Mouse (Mus musculus) CH12.LX (cell line): ENCODE measurements around the gene Fcgr4. TPM values are rescaled to one million over a fixed set of nuclear protein-coding genes. Genes with fewer than 3 reads are reported as not detected.

Source experiments
- DNase-seq: peaks from one replicate; pipeline ENCODE4 v3.0.0-alpha.2; 2013; ENCODE audit errors: extremely low read depth
- H3K27ac ChIP-seq: 2 replicates; pipeline ENCODE4 v1.5.1; 2012; ENCODE audit warnings: low read depth, mild to moderate bottlenecking, control low read depth, moderate library complexity; ENCODE audit not compliant: insufficient read depth
- H3K27me3 ChIP-seq: replicated peaks from 2 replicates; pipeline ENCODE3; 2012; ENCODE audit warnings: inconsistent platforms
- H3K36me3 ChIP-seq, 2 experiments: replicated peaks in 1 of 2; 2 replicates each; pipeline versions ENCODE3 to v1.6.1; 2012; ENCODE audit warnings: inconsistent platforms in 1 of 2, low read length in 1 of 2, mild to moderate bottlenecking in 1 of 2, mixed read lengths in 1 of 2, moderate library complexity in 1 of 2; ENCODE audit not compliant: control insufficient read depth in 1 of 2, insufficient read depth in 1 of 2
- H3K4me1 ChIP-seq, 2 experiments: 2 replicates each; pipeline ENCODE4 v1.6.1; 2012; ENCODE audit warnings: inconsistent platforms in 1 of 2, moderate library complexity in 1 of 2; ENCODE audit not compliant: insufficient read depth in 2 of 2, control insufficient read depth in 1 of 2
- H3K4me2 ChIP-seq: 2 replicates; pipeline ENCODE4 v1.6.1; 2012; ENCODE audit warnings: low read depth, mild to moderate bottlenecking, control low read depth; ENCODE audit not compliant: poor library complexity, insufficient read depth, severe bottlenecking
- H3K4me3 ChIP-seq, 3 experiments: fragments of 150-350 bp in 1 of 3; sonication (generic) in 1 of 3; replicated peaks in 1 of 3; 2 replicates each; pipeline versions ENCODE3 to v1.5.1; 2011 to 2012; ENCODE audit warnings: low read depth in 2 of 3, low read length in 2 of 3, mild to moderate bottlenecking in 2 of 3, moderate library complexity in 2 of 3, control low read depth in 1 of 3, improper control_type of control experiment in 1 of 3, inconsistent platforms in 1 of 3, mixed read lengths in 1 of 3; ENCODE audit not compliant: poor library complexity in 1 of 3
- H3K79me2 ChIP-seq: replicated peaks from 2 replicates; pipeline ENCODE4 v1.6.1; 2012; ENCODE audit warnings: mild to moderate bottlenecking, moderate library complexity; ENCODE audit not compliant: control insufficient read depth, poor library complexity, insufficient read depth, severe bottlenecking; ENCODE audit errors: extremely low read depth
- H3K9ac ChIP-seq: 2 replicates; pipeline ENCODE4 v1.6.1; 2012; ENCODE audit warnings: low read depth, mild to moderate bottlenecking, control low read depth, moderate library complexity; ENCODE audit not compliant: insufficient read depth
- H3K9me3 ChIP-seq: replicated peaks from 2 replicates; pipeline ENCODE3; 2012; ENCODE audit warnings: low read length, inconsistent platforms, mixed read lengths
- BHLHE40 ChIP-seq: IDR thresholded peaks from 2 replicates; pipeline ENCODE4 v1.6.1; 2011; ENCODE audit warnings: mild to moderate bottlenecking, low read depth, low read length, improper control_type of control experiment
- CHD2 ChIP-seq: IDR thresholded peaks from 2 replicates; pipeline ENCODE4 v1.6.1; 2011; ENCODE audit warnings: low read length, improper control_type of control experiment
- E2F4 ChIP-seq: IDR thresholded peaks from 2 replicates; pipeline ENCODE4 v1.6.1; 2011; ENCODE audit warnings: low read depth, low read length, improper control_type of control experiment; ENCODE audit not compliant: insufficient replicate concordance
- ELF1 ChIP-seq: IDR thresholded peaks from 2 replicates; pipeline ENCODE4 v1.6.1; 2014; ENCODE audit warnings: low read depth, mild to moderate bottlenecking, inconsistent platforms, low read length, improper control_type of control experiment
- ETS1 ChIP-seq: conservative IDR thresholded peaks from 2 replicates; pipeline ENCODE4 v1.6.1; 2012; ENCODE audit warnings: low read depth, mild to moderate bottlenecking, inconsistent platforms, low read length, improper control_type of control experiment, moderate library complexity
- HCFC1 ChIP-seq: IDR thresholded peaks from 2 replicates; pipeline ENCODE4 v1.6.1; 2012; ENCODE audit warnings: low read depth, mild to moderate bottlenecking, inconsistent platforms, low read length, improper control_type of control experiment
- JUN ChIP-seq: IDR thresholded peaks from 2 replicates; pipeline ENCODE4 v1.6.1; 2011; ENCODE audit warnings: low read depth, mild to moderate bottlenecking, low read length, improper control_type of control experiment, moderate library complexity; ENCODE audit not compliant: insufficient read depth
- JUND ChIP-seq: conservative IDR thresholded peaks from 2 replicates; pipeline ENCODE4 v1.6.1; 2011; ENCODE audit warnings: low read depth, low read length, improper control_type of control experiment
- MAFK ChIP-seq: IDR thresholded peaks from 2 replicates; pipeline ENCODE4 v1.6.1; 2011; ENCODE audit warnings: low read length, improper control_type of control experiment; ENCODE audit not compliant: insufficient replicate concordance
- MAX ChIP-seq: IDR thresholded peaks from 2 replicates; pipeline ENCODE4 v1.6.1; 2011; ENCODE audit warnings: low read length, improper control_type of control experiment
- MYC ChIP-seq: IDR thresholded peaks from 2 replicates; pipeline ENCODE4 v1.6.1; 2011; ENCODE audit warnings: low read depth, mild to moderate bottlenecking, improper control_type of control experiment, low read length
- NRF1 ChIP-seq: IDR thresholded peaks from 2 replicates; pipeline ENCODE4 v1.6.1; 2014; ENCODE audit warnings: low read depth, mild to moderate bottlenecking, inconsistent platforms, low read length, improper control_type of control experiment, moderate library complexity
- RCOR1 ChIP-seq: conservative IDR thresholded peaks from 2 replicates; pipeline ENCODE4 v1.6.1; 2012; ENCODE audit warnings: low read depth, mild to moderate bottlenecking, inconsistent platforms, low read length, improper control_type of control experiment
- SIN3A ChIP-seq: IDR thresholded peaks from 2 replicates; pipeline ENCODE4 v1.6.1; 2012; ENCODE audit warnings: low read length, improper control_type of control experiment, inconsistent platforms
- SMC3 ChIP-seq: IDR thresholded peaks from 2 replicates; pipeline ENCODE4 v1.6.1; 2011; ENCODE audit warnings: low read depth, low read length, improper control_type of control experiment
- TBP ChIP-seq: conservative IDR thresholded peaks from 2 replicates; pipeline ENCODE4 v1.6.1; 2011; ENCODE audit warnings: low read depth, low read length, improper control_type of control experiment
- UBTF ChIP-seq: IDR thresholded peaks from 2 replicates; pipeline ENCODE4 v1.6.1; 2012; ENCODE audit warnings: low read depth, mild to moderate bottlenecking, inconsistent platforms, low read length, improper control_type of control experiment, moderate library complexity
- USF2 ChIP-seq: conservative IDR thresholded peaks from 2 replicates; pipeline ENCODE4 v1.6.1; 2011; ENCODE audit warnings: low read depth, low read length, improper control_type of control experiment
- ZC3H11A ChIP-seq: IDR thresholded peaks from 2 replicates; pipeline ENCODE4 v1.6.1; 2012; ENCODE audit warnings: low read depth, mild to moderate bottlenecking, inconsistent platforms, low read length, improper control_type of control experiment
- ZKSCAN1 ChIP-seq: IDR thresholded peaks from 2 replicates; pipeline ENCODE4 v1.6.1; 2012; ENCODE audit warnings: low read depth, inconsistent platforms, low read length, improper control_type of control experiment, borderline replicate concordance
- ZNF384 ChIP-seq: IDR thresholded peaks from 2 replicates; pipeline ENCODE4 v1.6.1; 2012; ENCODE audit warnings: low read depth, low read length, improper control_type of control experiment, inconsistent platforms
- dilution Hi-C: fragments of 300-500 bp; cut with MboI; formaldehyde crosslinking; loops from 2 replicates; pipeline ENCODE4 v1.14.3; 2020; ENCODE audit warnings: low sequenced_read_pairs; ENCODE audit not compliant: extremely low pct_unique_long_range_greater_than_20kb, extremely low pct_ligation_motif_present
- in situ Hi-C: fragments of 300-500 bp; cut with MboI; formaldehyde crosslinking; loops from 3 replicates; pipeline ENCODE4 v1.14.3; 2019; ENCODE audit warnings: low sequenced_read_pairs, low pct_ligation_motif_present, low pct_unique_long_range_greater_than_20kb, mixed read lengths
- polyA plus RNA-seq: library from polyadenylated mRNA; unstranded; fragments of >175 nt; gene quantifications from 2 replicates; pipeline ENCODE4 v1.2.1, GENCODE M21; 2012; ENCODE audit warnings: low read depth; ENCODE audit not compliant: insufficient read length
- total RNA-seq, 2 experiments: library from RNA; depleted of rRNA; stranded (reverse); fragments of 300-350 nt in 1 of 2; fragments of >200 nt in 1 of 2; gene quantifications; 2 replicates each; pipeline ENCODE4 v1.2.3; 2012 to 2014

Gene Fcgr4
- total and polyA plus RNA-seq, 3 experiments, result 41.8 to 56.8 (median 52.8) TPM

DNA sequence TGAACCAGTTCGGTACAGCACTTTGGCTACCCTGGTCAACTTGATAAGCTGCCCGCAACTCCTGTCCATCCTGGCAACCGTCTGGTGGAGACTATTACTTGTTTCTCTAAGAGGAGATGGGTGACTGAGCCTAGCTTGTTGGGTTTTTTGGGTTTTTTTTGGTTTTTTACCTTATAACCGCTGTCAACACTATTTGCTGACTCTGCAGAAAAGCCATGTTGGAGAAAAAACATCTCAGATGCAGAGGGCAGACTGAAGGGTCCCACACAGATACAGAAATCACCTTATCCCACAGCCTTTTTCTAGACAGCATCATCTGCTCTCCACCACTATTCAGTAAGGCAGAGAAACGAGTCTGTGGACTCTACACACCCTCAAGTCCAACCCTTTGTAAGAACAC is 32.9 kb upstream of the Fcgr4 start:
- Histone ChIP-seq H3K9ac (no peak overlapping the region), H3K4me1 (peaks cover 10 to 39% of the 10 kb centered on the region in 2 experiments; a peak in 3 of 4 replicates), H3K27me3 (no peaks in the 10 kb centered on the region), H3K27ac (no peak overlapping the region), H3K4me2 (no peak overlapping the region), H3K9me3 (peaks cover 6% of the 10 kb centered on the region), H3K4me3 (no peak overlapping the region), H3K79me2 (no peaks in the 10 kb centered on the region), H3K36me3 (no peaks in the 10 kb centered on the region)
- dilution Hi-C loops, result no loop called here
- TF ChIP-seq MAFK (peak; percentile 98), TBP (no peak)
- DNase-seq, result no peak
- in situ Hi-C loops, result loop anchor here (25.0 kb wide), 1 partner anchor 349 kb away; the partner anchor contains the start of gene Olfml2b

DNA sequence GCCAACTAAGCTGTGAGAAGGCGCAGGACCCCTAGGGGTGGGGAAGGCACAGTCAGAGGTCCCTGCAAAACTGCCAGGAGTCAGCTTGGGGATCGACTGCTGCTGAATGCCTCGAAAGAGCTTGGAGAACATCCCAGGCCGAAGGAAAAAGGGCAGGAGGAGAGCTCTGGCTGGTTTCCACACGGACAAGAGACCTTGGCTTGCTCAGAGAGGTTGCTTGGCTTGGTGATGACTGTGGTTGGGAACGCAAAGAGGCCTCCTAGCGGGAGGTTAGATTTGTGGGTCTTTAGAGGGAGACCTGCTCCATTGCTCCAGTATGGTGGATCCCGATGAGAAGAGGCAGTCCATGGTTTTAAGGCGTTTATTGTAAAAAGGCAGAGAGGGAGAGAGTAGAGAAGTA is 29.1 kb upstream of the Fcgr4 start:
- Histone ChIP-seq H3K36me3 (no peaks in the 10 kb centered on the region), H3K9ac (no peak overlapping the region), H3K27ac (no peak overlapping the region), H3K4me1 (peaks cover 3 to 27% of the 10 kb centered on the region in 2 experiments; a peak in 3 of 4 replicates), H3K27me3 (no peaks in the 10 kb centered on the region), H3K9me3 (no peaks in the 10 kb centered on the region), H3K4me2 (no peak overlapping the region), H3K79me2 (no peaks in the 10 kb centered on the region), H3K4me3 (no peak overlapping the region)
- dilution Hi-C loops (no loop called here), in situ Hi-C loops (loop anchor here (25.0 kb wide), 1 partner anchor 352 kb away; the partner anchor contains the start of gene Olfml2b)
- no peak for DNase-seq
- TF ChIP-seq CHD2 (no peak), USF2 (no peak), JUN (no peak), ZC3H11A (no peak), MAX (no peak), HCFC1 (no peak), JUND (no peak), ZNF384 (no peak), ZKSCAN1 (no peak), E2F4 (no peak), RCOR1 (no peak), BHLHE40 (no peak), UBTF (no peak), ETS1 (no peak), MYC (no peak), SMC3 (no peak), NRF1 (no peak), ELF1 (no peak), SIN3A (no peak)
